Mouse (Mus musculus): ENCODE measurements around the gene Gm20696. TPM values are rescaled to one million over a fixed set of nuclear protein-coding genes. Genes with fewer than 3 reads are reported as not detected.

Gm20696 gene
- polyA plus RNA-seq, 1 experiment from 2014 or later, result 2.4 TPM

DNA sequence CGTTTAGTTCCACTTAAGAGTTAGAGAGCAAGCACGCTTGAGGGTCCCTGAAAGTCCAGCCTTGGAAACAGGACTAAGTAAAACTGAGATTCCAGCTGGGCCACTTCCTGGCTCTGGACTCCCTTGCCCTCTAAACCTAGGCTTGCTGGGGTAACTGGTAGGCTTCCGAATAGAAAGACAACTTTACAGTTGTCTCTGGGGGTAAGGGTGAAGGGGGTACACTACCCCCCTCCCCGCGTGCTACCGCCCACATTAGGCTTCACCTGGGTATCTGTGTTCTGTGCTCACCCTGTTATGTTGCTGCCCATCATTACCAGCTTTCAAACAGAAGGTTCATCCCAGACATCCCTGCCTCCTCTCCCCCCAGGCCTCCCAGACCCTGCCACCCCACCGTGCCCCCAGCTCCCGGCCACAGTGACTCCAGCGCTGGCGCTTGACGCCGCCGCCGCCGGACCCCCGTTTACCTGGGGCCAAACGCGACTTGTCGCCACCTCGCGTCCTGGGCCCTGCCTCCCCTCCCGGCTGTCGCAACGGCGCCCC, 25.1 kb upstream of the Gm20696 start:
- ATAC-seq, result 0 out of 2 replicates have a peak, but pooled peaks have one; percentile 22
- 7% methylated on average over 25 of the region's 25 CpGs for WGBS

DNA sequence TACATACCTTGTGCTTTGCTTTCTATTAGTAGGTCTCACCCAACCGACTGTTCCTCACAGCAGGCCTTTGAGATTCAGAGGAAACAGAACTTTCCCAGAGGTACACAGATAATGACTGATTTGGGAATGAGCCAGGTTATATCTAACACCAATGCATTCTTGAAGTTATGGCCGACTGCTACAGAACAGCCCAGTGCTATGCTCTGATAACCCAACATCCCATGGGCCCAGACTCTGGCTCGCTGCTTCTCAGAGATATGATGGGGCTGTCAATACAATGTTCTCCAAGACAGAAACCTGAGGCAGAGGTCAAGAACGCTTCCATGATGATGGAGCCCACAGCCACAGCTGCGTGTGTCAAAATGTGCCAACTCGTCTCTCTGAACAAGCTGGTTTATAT, 21.9 kb upstream of the Gm20696 start:
- Histone ChIP-seq H3K9me3 (ENCODE audit: control insufficient read depth, low read length) (no peaks in the 10 kb centered on the region), H3K27me3 (replicated peaks; ENCODE audit: control insufficient read depth, insufficient read depth, low read length) (peaks cover 33% of the 10 kb centered on the region), H3K4me3 (ENCODE audit: low read length) (no peak overlapping the region), H3K9ac (ENCODE audit: low read depth, low read length) (no peak overlapping the region), H3K4me1 (ENCODE audit: control insufficient read depth, insufficient read depth, low read length) (peaks cover 4% of the 10 kb centered on the region), H3K27ac (ENCODE audit: low read length) (no peak overlapping the region), H3K36me3 (ENCODE audit: control insufficient read depth, insufficient read depth, low read length) (no peaks in the 10 kb centered on the region), H3K4me2 (ENCODE audit: low read depth, low read length) (no peak overlapping the region)
- 79% methylated on average over 6 of the region's 6 CpGs for WGBS
- ATAC-seq, result no peak

More for the DNA sequence above, 25.1 kb upstream of the Gm20696 start:
- H3K9ac ChIP-seq (ENCODE audit: low read depth, low read length), result peak overlapping the region; percentile 79
- H3K9me3 ChIP-seq (ENCODE audit: control insufficient read depth, low read length), result no peaks in the 10 kb centered on the region
- peaks cover 43% of the 10 kb centered on the region for H3K27me3 ChIP-seq (replicated peaks; ENCODE audit: control insufficient read depth, insufficient read depth, low read length)
- peaks cover 5% of the 10 kb centered on the region for H3K4me1 ChIP-seq (ENCODE audit: control insufficient read depth, insufficient read depth, low read length)
- H3K27ac ChIP-seq (ENCODE audit: low read length), result no peak overlapping the region
- no peaks in the 10 kb centered on the region for H3K36me3 ChIP-seq (ENCODE audit: control insufficient read depth, insufficient read depth, low read length)
- H3K4me2 ChIP-seq (ENCODE audit: low read depth, low read length), result peak overlapping the region; percentile 92
- H3K4me3 ChIP-seq (ENCODE audit: low read length), result peak overlapping the region; percentile 76

DNA sequence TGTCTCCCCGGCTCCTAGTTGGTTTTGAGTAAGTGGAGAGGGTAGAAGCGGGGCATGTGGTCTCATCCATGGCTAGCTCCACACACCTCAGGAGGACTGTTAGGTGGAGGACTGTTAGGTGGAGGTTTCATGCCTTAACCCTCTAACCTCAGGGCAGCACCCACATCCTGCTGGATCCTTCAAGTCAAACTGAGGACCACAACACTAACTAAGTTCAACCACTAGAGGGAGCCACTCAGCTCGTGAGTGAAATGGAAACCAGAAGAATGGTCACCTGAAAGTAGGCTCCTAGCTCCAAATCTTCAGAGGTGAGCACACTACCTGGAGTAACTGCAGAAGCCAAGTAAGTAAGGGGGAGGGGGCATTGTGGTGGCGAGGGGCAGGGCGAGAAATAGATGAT, 18.3 kb upstream of the Gm20696 start:
- no peak overlapping the region for H3K27ac ChIP-seq (ENCODE audit: low read length)
- ATAC-seq, result no peak
- H3K36me3 ChIP-seq (ENCODE audit: control insufficient read depth, insufficient read depth, low read length), result no peaks in the 10 kb centered on the region
- no peak overlapping the region for H3K9ac ChIP-seq (ENCODE audit: low read depth, low read length)
- H3K27me3 ChIP-seq (replicated peaks; ENCODE audit: control insufficient read depth, insufficient read depth, low read length), result peaks cover 3% of the 10 kb centered on the region; the same call in 1 of the 2 replicates
- 57% methylated on average over 5 of the region's 5 CpGs for WGBS
- H3K4me2 ChIP-seq (ENCODE audit: low read depth, low read length), result no peak overlapping the region
- no peaks in the 10 kb centered on the region for H3K4me1 ChIP-seq (ENCODE audit: control insufficient read depth, insufficient read depth, low read length)
- no peak overlapping the region for H3K4me3 ChIP-seq (ENCODE audit: low read length)
- no peaks in the 10 kb centered on the region for H3K9me3 ChIP-seq (ENCODE audit: control insufficient read depth, low read length)

DNA sequence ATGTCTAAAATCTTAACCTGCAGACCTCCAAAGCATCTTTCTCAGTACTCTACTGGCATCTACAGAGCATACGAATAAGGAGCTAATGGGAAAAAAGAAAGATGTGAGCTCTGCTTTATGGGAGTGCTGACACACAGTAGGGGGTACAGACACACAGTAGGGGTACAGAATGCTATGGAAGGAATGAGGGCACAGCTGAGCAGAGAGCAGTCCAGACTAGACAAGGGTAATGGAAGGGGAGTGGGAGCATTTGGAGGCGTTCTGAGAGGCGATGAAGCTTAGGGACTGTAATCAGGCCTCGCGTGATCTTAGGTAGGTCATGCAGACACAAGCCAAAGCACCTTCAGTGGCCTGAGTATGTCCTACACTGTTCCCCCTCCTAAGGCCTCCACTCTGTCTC, 17.4 kb upstream of the Gm20696 start:
- no peaks in the 10 kb centered on the region for H3K36me3 ChIP-seq (ENCODE audit: control insufficient read depth, insufficient read depth, low read length)

DNA sequence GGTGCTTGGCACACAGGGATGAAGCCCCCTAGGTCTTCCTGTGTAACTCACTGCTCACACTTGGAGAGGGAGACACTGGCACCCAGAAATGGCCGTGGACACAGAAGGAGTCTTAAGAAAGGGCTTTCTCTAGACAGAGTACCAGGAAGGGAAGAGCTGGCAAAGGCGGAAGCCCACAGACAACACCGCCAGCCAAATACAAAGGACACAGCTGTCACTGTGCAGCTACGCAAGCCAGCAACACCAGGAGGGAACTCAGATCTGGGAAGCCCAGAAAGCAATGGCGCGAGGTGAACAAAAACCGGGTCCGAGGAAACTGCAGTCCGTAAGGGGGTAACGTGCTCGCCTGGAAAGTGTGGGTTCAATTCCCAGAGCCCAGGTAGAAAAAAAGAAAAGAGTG, 11.5 kb upstream of the Gm20696 start:
- no peak for ATAC-seq

More for the DNA sequence above, 17.4 kb upstream of the Gm20696 start:
- H3K9ac ChIP-seq (ENCODE audit: low read depth, low read length), result no peak overlapping the region
- H3K9me3 ChIP-seq (ENCODE audit: control insufficient read depth, low read length), result no peaks in the 10 kb centered on the region
- H3K4me2 ChIP-seq (ENCODE audit: low read depth, low read length), result no peak overlapping the region
- H3K27ac ChIP-seq (ENCODE audit: low read length), result no peak overlapping the region
- no peaks in the 10 kb centered on the region for H3K4me1 ChIP-seq (ENCODE audit: control insufficient read depth, insufficient read depth, low read length)
- H3K27me3 ChIP-seq (replicated peaks; ENCODE audit: control insufficient read depth, insufficient read depth, low read length), result no peaks in the 10 kb centered on the region; the same call in 1 of the 2 replicates
- ATAC-seq, result no peak
- H3K4me3 ChIP-seq (ENCODE audit: low read length), result no peak overlapping the region
- 92% methylated on average over 5 of the region's 5 CpGs for WGBS

DNA sequence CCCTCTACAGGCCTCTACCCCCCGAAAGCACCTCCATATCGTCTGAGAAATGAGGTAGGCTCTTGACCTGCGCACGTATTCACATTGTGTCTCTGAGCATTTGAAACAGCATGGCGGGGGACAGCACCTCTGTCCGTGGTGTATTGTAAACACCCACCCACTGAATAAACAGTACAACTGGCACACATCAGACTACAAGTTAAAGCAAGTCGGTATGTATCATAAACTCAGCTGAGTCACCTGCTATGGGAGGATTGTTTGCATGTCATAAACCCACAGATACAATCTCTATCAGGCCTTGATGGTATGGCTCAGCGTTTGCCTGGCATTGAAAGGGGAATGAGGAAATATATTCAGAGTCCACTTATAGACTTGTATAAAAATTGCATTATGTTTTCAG, 10.7 kb upstream of the Gm20696 start:
- no peak overlapping the region for H3K4me2 ChIP-seq (ENCODE audit: low read depth, low read length)
- H3K9ac ChIP-seq (ENCODE audit: low read depth, low read length), result no peak overlapping the region
- no peak overlapping the region for H3K4me3 ChIP-seq (ENCODE audit: low read length)
- H3K27ac ChIP-seq (ENCODE audit: low read length), result no peak overlapping the region
- H3K36me3 ChIP-seq (ENCODE audit: control insufficient read depth, insufficient read depth, low read length), result no peaks in the 10 kb centered on the region
- no peaks in the 10 kb centered on the region for H3K27me3 ChIP-seq (replicated peaks; ENCODE audit: control insufficient read depth, insufficient read depth, low read length)
- H3K4me1 ChIP-seq (ENCODE audit: control insufficient read depth, insufficient read depth, low read length), result no peaks in the 10 kb centered on the region
- WGBS, result 53% methylated on average over 8 of the region's 8 CpGs
- H3K9me3 ChIP-seq (ENCODE audit: control insufficient read depth, low read length), result no peaks in the 10 kb centered on the region
- ATAC-seq, result peak; percentile 95

More for the DNA sequence above, 11.5 kb upstream of the Gm20696 start:
- H3K27me3 ChIP-seq (replicated peaks; ENCODE audit: control insufficient read depth, insufficient read depth, low read length), result no peaks in the 10 kb centered on the region
- H3K4me2 ChIP-seq (ENCODE audit: low read depth, low read length), result no peak overlapping the region
- H3K27ac ChIP-seq (ENCODE audit: low read length), result no peak overlapping the region
- no peaks in the 10 kb centered on the region for H3K9me3 ChIP-seq (ENCODE audit: control insufficient read depth, low read length)
- no peak overlapping the region for H3K4me3 ChIP-seq (ENCODE audit: low read length)
- 75% methylated on average over 11 of the region's 11 CpGs for WGBS
- H3K4me1 ChIP-seq (ENCODE audit: control insufficient read depth, insufficient read depth, low read length), result no peaks in the 10 kb centered on the region
- H3K36me3 ChIP-seq (ENCODE audit: control insufficient read depth, insufficient read depth, low read length), result no peaks in the 10 kb centered on the region
- no peak overlapping the region for H3K9ac ChIP-seq (ENCODE audit: low read depth, low read length)

DNA sequence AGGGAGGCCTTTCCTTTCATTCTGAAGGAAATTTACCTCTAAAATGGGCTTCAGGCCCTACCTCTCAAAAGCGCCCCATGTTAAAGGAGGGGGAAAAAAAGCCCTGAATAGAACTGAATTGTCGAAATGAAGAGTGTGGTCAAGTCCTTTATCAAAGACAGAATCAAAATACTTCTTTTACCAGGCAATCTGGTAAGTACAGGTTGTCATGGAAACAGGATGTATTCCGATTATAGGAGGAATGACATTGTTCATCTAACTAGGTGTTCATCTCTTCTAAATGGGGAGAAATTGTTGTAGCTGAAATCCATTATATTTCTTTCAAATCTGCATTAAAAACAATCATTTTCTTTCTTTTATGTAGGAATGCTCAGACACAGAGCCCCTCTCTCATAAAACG, 7.9 kb upstream of the Gm20696 start:
- no peak for ATAC-seq

DNA sequence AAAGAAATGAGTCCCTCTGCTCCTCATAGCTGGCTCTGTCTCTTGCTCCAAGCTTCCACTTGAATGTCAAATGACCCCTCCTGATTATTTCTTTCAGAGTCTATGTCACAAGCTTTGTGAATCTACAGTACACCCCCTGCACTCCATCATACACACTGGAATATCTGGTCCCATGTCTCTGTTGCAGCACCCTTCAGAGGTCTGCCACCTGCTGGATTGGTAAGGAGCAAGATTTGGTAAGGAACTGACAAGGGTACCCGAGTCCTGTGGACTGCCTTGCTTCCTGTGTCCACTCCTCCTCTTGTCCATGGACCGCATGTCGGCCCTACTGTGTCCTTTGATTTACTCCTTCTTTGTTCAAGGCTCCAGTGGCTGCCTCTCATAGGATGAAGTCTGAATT, 5.2 kb upstream of the Gm20696 start:
- WGBS, result 59% methylated on average over 3 of the region's 3 CpGs
- H3K4me2 ChIP-seq (ENCODE audit: low read depth, low read length), result no peak overlapping the region
- H3K4me3 ChIP-seq (ENCODE audit: low read length), result no peak overlapping the region
- H3K9ac ChIP-seq (ENCODE audit: low read depth, low read length), result no peak overlapping the region
- H3K27me3 ChIP-seq (replicated peaks; ENCODE audit: control insufficient read depth, insufficient read depth, low read length), result no peaks in the 10 kb centered on the region
- ATAC-seq, result no peak
- no peaks in the 10 kb centered on the region for H3K36me3 ChIP-seq (ENCODE audit: control insufficient read depth, insufficient read depth, low read length)
- H3K27ac ChIP-seq (ENCODE audit: low read length), result no peak overlapping the region
- no peaks in the 10 kb centered on the region for H3K9me3 ChIP-seq (ENCODE audit: control insufficient read depth, low read length)
- peaks cover 6% of the 10 kb centered on the region for H3K4me1 ChIP-seq (ENCODE audit: control insufficient read depth, insufficient read depth, low read length)

More for the DNA sequence above, 7.9 kb upstream of the Gm20696 start:
- no peak overlapping the region for H3K9ac ChIP-seq (ENCODE audit: low read depth, low read length)
- H3K4me3 ChIP-seq (ENCODE audit: low read length), result no peak overlapping the region
- H3K4me2 ChIP-seq (ENCODE audit: low read depth, low read length), result no peak overlapping the region
- no peaks in the 10 kb centered on the region for H3K27me3 ChIP-seq (replicated peaks; ENCODE audit: control insufficient read depth, insufficient read depth, low read length)
- no peaks in the 10 kb centered on the region for H3K36me3 ChIP-seq (ENCODE audit: control insufficient read depth, insufficient read depth, low read length)
- H3K4me1 ChIP-seq (ENCODE audit: control insufficient read depth, insufficient read depth, low read length), result peaks cover 3% of the 10 kb centered on the region; the same call in 1 of the 2 replicates
- no peaks in the 10 kb centered on the region for H3K9me3 ChIP-seq (ENCODE audit: control insufficient read depth, low read length)
- WGBS, result 82% methylated on average over 4 of the region's 4 CpGs
- H3K27ac ChIP-seq (ENCODE audit: low read length), result no peak overlapping the region

DNA sequence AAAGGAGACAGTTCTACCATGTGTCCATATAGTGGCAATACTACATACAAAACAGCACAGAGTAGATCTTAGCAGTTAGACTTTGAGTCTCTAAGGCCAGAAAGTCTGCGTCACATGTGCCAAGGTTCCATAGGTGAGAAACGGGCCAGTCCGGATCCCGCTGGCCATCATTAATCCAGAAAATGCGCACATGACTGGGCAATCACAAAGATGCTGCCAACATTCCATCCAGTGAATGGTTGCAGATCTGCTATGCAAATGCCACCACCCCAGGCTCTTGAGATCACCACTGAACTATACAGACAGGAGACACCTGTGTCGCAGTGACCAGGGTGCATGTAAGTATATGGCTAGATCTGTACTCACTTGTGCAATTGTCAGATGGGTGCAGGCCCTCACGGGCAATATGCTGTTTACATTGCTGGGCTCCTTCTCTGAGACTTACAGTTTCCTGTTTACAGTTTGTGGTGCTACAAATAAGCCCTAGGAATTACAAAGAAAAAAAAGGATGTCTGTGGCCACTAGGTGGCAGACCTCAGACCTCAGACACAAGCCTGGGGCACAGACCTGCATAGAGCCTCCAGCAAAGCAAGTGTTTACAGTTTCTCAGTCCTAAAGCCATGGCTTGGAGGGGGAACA, 4.0 kb upstream of the Gm20696 start:
- Histone ChIP-seq H3K9ac (ENCODE audit: low read depth, low read length) (no peak overlapping the region), H3K4me3 (ENCODE audit: low read length) (no peak overlapping the region), H3K36me3 (ENCODE audit: control insufficient read depth, insufficient read depth, low read length) (no peaks in the 10 kb centered on the region), H3K4me1 (ENCODE audit: control insufficient read depth, insufficient read depth, low read length) (peaks cover 7% of the 10 kb centered on the region), H3K27ac (ENCODE audit: low read length) (no peak overlapping the region), H3K9me3 (ENCODE audit: control insufficient read depth, low read length) (no peaks in the 10 kb centered on the region), H3K27me3 (replicated peaks; ENCODE audit: control insufficient read depth, insufficient read depth, low read length) (no peaks in the 10 kb centered on the region), H3K4me2 (ENCODE audit: low read depth, low read length) (no peak overlapping the region)
- 72% methylated on average over 7 of the region's 7 CpGs for WGBS
- peak; percentile 22; the same call in 1 of the 2 replicates for ATAC-seq

Measured in intestine, embryonic 16.5 days (tissue).